Mouse (Mus musculus): ENCODE measurements around the gene Tmem256. TPM values are rescaled to one million over a fixed set of nuclear protein-coding genes. Genes with fewer than 3 reads are reported as not detected.

Gene Tmem256
- total and polyA plus RNA-seq, 2 experiments from 2014 or later = 95.5 to 349 TPM

DNA sequence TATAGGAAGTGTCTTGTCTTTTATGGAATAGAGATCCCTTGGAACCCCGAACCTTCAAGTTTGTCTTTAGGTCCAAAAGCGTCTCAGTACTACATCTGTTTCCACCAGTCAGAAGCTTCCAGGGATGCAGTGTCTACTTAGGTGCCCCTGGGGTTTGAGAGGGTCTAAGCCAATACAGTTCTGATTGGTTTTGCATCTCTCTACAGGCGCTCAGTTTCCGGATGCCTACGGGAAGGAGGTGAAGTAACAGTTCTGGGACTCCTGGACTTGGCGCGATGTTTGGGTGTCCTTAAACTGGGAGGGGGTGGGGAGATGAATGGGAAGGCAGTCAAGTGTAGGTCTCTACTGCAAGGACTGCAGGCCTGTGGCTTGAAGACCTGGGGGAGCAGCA is 395 bp downstream of the Tmem256 start:
- peak overlapping the region; percentile 90 for H3K27ac ChIP-seq (ENCODE audit: low read depth, low read length)
- peak; percentile 35 for DNase-seq (ENCODE audit: low spot score)
- H3K4me2 ChIP-seq (ENCODE audit: low read depth, low read length, poor library complexity, severe bottlenecking) = peak overlapping the region; percentile 97
- ATAC-seq (ENCODE audit: low FRiP score) = no peak
- peaks cover 9% of the 10 kb centered on the region; the same call in 1 of the 2 replicates for H3K4me1 ChIP-seq (ENCODE audit: insufficient read depth, low read length)
- WGBS = 0% methylated on average over 7 of the region's 7 CpGs
- peaks cover 3% of the 10 kb centered on the region; the same call in 1 of the 2 replicates for H3K36me3 ChIP-seq (ENCODE audit: insufficient read depth, low read length)
- peak overlapping the region; percentile 91 for H3K4me3 ChIP-seq (ENCODE audit: low read depth, low read length)
- no peak for TF ChIP-seq CTCF (IDR thresholded peaks at IDR 0.05)
- peak overlapping the region; percentile 87 for H3K9ac ChIP-seq (replicated peaks; ENCODE audit: low read length, poor library complexity, severe bottlenecking)
- H3K27me3 ChIP-seq (ENCODE audit: insufficient read depth, low read length) = no peaks in the 10 kb centered on the region
- H3K9me3 ChIP-seq (ENCODE audit: low read length) = no peaks in the 10 kb centered on the region

DNA sequence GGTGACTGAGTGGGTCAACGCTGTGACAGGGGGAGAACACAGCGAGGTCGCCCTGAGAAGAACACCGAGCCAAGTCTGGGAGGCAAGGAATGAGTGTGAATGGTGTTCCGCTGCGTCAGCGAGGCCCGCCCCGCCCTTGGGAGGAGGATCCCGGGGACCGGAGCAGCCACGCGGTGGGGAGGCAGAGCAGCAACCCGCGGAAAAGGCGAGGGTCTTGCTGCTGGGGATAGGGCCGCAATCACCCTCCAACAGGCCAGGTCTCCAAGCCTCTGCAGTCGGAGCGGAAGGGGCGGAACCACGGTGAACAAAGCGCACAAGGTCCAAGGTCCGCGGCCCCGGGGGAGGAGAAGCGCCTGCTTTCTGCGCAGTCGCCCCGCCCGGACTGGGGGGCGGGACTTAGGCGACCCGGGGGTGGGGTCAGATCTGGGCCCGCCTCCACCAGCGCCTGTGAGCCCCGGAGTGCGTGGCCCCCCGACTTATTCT is 7.9 kb downstream of the Tmem256 start, which contains the start of gene Plscr3:
TSS of gene Plscr3 (plus strand) at position 179 of the 483 bp plus-strand sequence.
- Histone ChIP-seq H3K9ac (replicated peaks; ENCODE audit: low read length, poor library complexity, severe bottlenecking) (peak within 1 kb of the TSS; percentile 79), H3K36me3 (ENCODE audit: insufficient read depth, low read length) (peaks cover 25% of the 10 kb centered on the region), H3K4me3 (ENCODE audit: low read depth, low read length) (peak within 1 kb of the TSS; percentile 70), H3K27ac (ENCODE audit: low read depth, low read length) (peak within 1 kb of the TSS; percentile 91), H3K27me3 (ENCODE audit: insufficient read depth, low read length) (no peaks in the 10 kb centered on the region), H3K4me2 (ENCODE audit: low read depth, low read length, poor library complexity, severe bottlenecking) (peak within 1 kb of the TSS; percentile 74), H3K9me3 (ENCODE audit: low read length) (no peaks in the 10 kb centered on the region), H3K4me1 (ENCODE audit: insufficient read depth, low read length) (peaks cover 9% of the 10 kb centered on the region; the same call in 1 of the 2 replicates)
- no peak for TF ChIP-seq CTCF (IDR thresholded peaks at IDR 0.05)
- ATAC-seq (ENCODE audit: low FRiP score) (peak; percentile 91), DNase-seq (ENCODE audit: low spot score) (peak; percentile 94)
- 0% methylated on average over 32 of the region's 38 CpGs for WGBS

DNA sequence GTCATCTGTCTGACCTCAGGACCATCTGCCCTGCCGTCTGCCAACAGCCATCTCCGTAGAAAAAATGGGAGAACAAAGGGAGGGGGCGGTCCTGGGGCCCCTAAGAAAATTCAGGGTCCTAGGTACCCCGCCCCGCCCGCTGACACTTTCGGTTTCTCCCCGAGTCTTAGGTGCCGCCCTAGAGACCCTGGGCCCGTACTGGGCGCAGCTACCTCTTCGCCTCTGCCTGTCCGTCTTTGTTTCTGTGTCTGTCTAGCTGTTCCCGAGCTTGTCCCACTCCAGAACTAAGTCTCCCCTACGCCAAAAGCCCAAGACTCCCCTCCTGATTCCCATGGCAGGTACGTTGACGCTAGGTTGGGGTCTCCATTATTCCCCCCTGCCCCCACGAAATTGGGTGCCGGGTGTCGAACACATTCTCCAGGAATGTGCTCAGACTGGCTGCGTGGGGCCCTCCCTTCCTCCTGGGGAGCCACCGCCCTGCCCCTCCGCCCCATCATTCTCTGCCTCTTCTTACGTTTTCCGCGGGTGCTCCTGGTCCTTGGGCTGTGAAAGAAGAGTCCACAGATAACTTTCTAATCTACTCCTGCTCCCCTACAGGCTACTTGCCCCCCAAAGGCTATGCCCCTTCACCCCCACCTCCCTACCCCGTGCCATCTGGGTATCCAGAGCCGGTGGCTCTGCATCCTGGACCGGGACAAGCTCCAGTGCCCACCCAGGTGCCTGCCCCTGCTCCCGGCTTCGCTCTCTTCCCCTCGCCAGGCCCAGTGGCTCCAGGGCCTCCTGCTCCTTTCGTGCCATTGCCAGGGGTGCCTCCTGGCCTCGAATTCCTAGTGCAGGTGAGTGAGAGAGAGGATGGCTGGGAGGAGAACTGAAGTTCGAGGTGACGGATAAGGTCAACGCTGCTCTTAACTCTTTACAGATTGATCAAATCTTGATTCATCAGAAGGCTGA is 8.7 kb downstream of the Tmem256 start:
- Histone ChIP-seq H3K4me2 (ENCODE audit: low read depth, low read length, poor library complexity, severe bottlenecking) (peak overlapping the region; percentile 74), H3K27me3 (ENCODE audit: insufficient read depth, low read length) (no peaks in the 10 kb centered on the region), H3K9ac (replicated peaks; ENCODE audit: low read length, poor library complexity, severe bottlenecking) (peak overlapping the region; percentile 79), H3K4me1 (ENCODE audit: insufficient read depth, low read length) (peaks cover 9% of the 10 kb centered on the region; the same call in 1 of the 2 replicates), H3K27ac (ENCODE audit: low read depth, low read length) (peak overlapping the region; percentile 91), H3K36me3 (ENCODE audit: insufficient read depth, low read length) (peaks cover 33% of the 10 kb centered on the region), H3K9me3 (ENCODE audit: low read length) (no peaks in the 10 kb centered on the region), H3K4me3 (ENCODE audit: low read depth, low read length) (peak overlapping the region; percentile 70)
- no peak for TF ChIP-seq CTCF (IDR thresholded peaks at IDR 0.05)
- peak; percentile 35 for ATAC-seq (ENCODE audit: low FRiP score)
- 10% methylated on average over 37 of the region's 37 CpGs for WGBS
- no peak for DNase-seq (ENCODE audit: low spot score)

DNA sequence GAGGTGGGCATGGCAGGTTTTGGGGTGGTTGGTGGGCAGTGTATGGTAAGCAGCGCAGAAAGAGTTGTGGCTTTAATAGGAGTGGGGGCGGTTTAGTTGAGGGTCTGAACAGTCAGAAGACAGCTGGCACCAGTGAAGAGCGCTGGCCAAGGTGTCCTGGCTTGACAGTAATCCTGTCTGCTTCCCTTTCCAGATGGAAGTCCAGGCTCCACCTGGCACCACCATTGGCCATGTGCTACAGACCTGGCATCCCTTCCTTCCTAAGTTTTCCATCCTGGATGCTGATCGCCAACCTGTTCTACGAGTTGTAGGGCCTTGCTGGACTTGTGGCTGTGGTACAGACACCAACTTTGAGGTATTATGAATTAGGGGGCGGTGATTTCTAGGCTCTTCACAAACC is 9.7 kb downstream of the Tmem256 start:
- Histone ChIP-seq H3K9ac (replicated peaks; ENCODE audit: low read length, poor library complexity, severe bottlenecking) (no peak overlapping the region), H3K9me3 (ENCODE audit: low read length) (no peaks in the 10 kb centered on the region), H3K36me3 (ENCODE audit: insufficient read depth, low read length) (peaks cover 34% of the 10 kb centered on the region), H3K4me3 (ENCODE audit: low read depth, low read length) (peak overlapping the region; percentile 70), H3K27me3 (ENCODE audit: insufficient read depth, low read length) (no peaks in the 10 kb centered on the region), H3K4me2 (ENCODE audit: low read depth, low read length, poor library complexity, severe bottlenecking) (peak overlapping the region; percentile 74), H3K4me1 (ENCODE audit: insufficient read depth, low read length) (peaks cover 9% of the 10 kb centered on the region; the same call in 1 of the 2 replicates), H3K27ac (ENCODE audit: low read depth, low read length) (no peak overlapping the region)
- DNase-seq (ENCODE audit: low spot score) = no peak
- no peak for TF ChIP-seq CTCF (IDR thresholded peaks at IDR 0.05)
- WGBS = 93% methylated on average over 6 of the region's 6 CpGs
- no peak for ATAC-seq (ENCODE audit: low FRiP score)

DNA sequence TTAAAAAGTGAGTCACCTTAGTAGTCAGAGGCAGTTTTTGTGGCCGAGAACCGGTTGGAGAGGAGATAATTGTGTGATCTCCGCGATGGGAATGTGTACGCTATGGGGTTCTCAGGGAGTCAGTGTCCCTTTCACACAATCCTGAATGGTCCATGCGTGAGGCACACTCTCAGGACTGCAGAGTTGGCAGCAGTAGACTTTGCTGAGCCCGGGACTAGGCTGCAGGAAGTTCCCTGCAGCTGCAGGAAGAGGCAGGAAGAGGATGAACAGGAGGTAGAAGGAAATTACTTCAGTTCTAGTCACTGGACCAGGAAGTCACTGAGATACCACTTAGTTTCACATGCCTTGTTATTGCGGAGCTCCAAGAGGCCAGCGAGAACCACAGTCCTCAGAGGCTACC is 10.8 kb downstream of the Tmem256 start:
- WGBS = 88% methylated on average over 9 of the region's 9 CpGs
- Histone ChIP-seq H3K4me2 (ENCODE audit: low read depth, low read length, poor library complexity, severe bottlenecking) (no peak overlapping the region), H3K4me3 (ENCODE audit: low read depth, low read length) (no peak overlapping the region), H3K36me3 (ENCODE audit: insufficient read depth, low read length) (peaks cover 34% of the 10 kb centered on the region), H3K9me3 (ENCODE audit: low read length) (no peaks in the 10 kb centered on the region), H3K27me3 (ENCODE audit: insufficient read depth, low read length) (no peaks in the 10 kb centered on the region), H3K4me1 (ENCODE audit: insufficient read depth, low read length) (peaks cover 9% of the 10 kb centered on the region; the same call in 1 of the 2 replicates), H3K27ac (ENCODE audit: low read depth, low read length) (no peak overlapping the region), H3K9ac (replicated peaks; ENCODE audit: low read length, poor library complexity, severe bottlenecking) (no peak overlapping the region)
- ATAC-seq (ENCODE audit: low FRiP score) (no peak), DNase-seq (ENCODE audit: low spot score) (no peak)
- no peak for TF ChIP-seq CTCF (IDR thresholded peaks at IDR 0.05)

DNA sequence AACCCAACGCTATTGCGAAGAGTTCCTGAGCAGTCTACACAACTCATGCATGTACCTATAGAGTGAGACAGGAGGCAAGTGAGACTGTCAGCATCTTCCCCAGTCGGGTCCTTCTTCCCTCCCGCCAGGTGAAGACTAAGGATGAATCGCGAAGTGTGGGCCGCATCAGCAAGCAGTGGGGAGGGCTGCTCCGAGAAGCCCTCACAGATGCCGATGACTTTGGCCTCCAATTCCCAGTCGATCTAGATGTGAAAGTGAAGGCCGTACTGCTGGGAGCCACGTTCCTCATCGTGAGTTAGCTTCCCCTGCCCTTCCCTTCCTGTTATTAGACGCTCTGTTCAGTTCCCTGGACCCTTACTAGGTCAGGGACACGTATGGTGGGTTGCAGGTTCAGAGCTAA is 11.6 kb downstream of the Tmem256 start:
- no peak for TF ChIP-seq CTCF (IDR thresholded peaks at IDR 0.05)
- Histone ChIP-seq H3K9ac (replicated peaks; ENCODE audit: low read length, poor library complexity, severe bottlenecking) (no peak overlapping the region), H3K4me2 (ENCODE audit: low read depth, low read length, poor library complexity, severe bottlenecking) (no peak overlapping the region), H3K36me3 (ENCODE audit: insufficient read depth, low read length) (peaks cover 34% of the 10 kb centered on the region), H3K4me1 (ENCODE audit: insufficient read depth, low read length) (peaks cover 9% of the 10 kb centered on the region; the same call in 1 of the 2 replicates), H3K27ac (ENCODE audit: low read depth, low read length) (no peak overlapping the region), H3K27me3 (ENCODE audit: insufficient read depth, low read length) (no peaks in the 10 kb centered on the region), H3K9me3 (ENCODE audit: low read length) (no peaks in the 10 kb centered on the region), H3K4me3 (ENCODE audit: low read depth, low read length) (no peak overlapping the region)
- no peak for ATAC-seq (ENCODE audit: low FRiP score)
- 92% methylated on average over 15 of the region's 15 CpGs for WGBS
- DNase-seq (ENCODE audit: low spot score) = no peak

Data from midbrain, postnatal 0 days (tissue).